Mouse (Mus musculus): ENCODE measurements around the gene Tas2r115. TPM values are rescaled to one million over a fixed set of nuclear protein-coding genes. Genes with fewer than 3 reads are reported as not detected.
"Not testable (repeated sequence)": the region's sequence is repeated elsewhere in the genome, so short reads cannot be mapped to it uniquely, and the experiment has no call there.

Gene Tas2r115
- total and polyA plus RNA-seq, 3 experiments: not detected

DNA sequence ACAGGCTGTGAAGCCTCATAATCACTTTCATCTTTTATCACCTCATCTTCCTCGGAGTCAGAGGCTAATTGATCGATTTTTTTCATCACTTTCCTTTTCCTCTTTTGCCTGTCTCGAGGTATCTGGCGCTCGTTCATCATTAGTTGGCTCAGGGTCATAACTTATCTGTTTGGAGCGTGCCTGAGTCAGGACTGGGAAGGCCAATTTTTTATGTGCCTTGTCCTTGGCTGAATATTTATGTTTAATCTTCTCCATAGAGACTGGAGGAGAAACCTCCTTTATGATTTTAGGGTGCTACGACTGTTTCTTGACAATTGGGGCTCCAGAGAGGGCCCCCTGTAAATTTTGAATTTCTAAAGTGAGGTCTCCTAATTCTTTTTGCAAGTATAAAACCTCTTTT, 46.2 kb downstream of the Tas2r115 start:
- H3K4me3 ChIP-seq (ENCODE audit: control insufficient read depth in 1 of 2, insufficient read depth in 1 of 2, low read depth in 2 of 2, low read length in 2 of 2); H3K27ac ChIP-seq (ENCODE audit: control insufficient read depth, low read depth, low read length); H3K4me1 ChIP-seq (ENCODE audit: control insufficient read depth in 1 of 2, insufficient read depth in 2 of 2, low read length in 2 of 2); DNase-seq (ENCODE audit: low read depth, low spot score); H3K27me3 ChIP-seq (ENCODE audit: control insufficient read depth in 1 of 2, insufficient read depth in 2 of 2, low read length in 2 of 2); H3K36me3 ChIP-seq (ENCODE audit: control insufficient read depth in 1 of 2, insufficient read depth in 2 of 2, low read length in 2 of 2); H3K9me3 ChIP-seq (replicated peaks; ENCODE audit: insufficient read depth, low read length); H3K9ac ChIP-seq (ENCODE audit: control insufficient read depth, low read depth, low read length, poor library complexity, severe bottlenecking); H3K79me2 ChIP-seq (ENCODE audit: control insufficient read depth, insufficient read depth, low read length, poor library complexity): not testable (repeated sequence)

Other genes with a start within 250 kb of the Tas2r115 start
- not detected in 2 replicates for gene Prh1, start 168.2 kb downstream of the Tas2r115 start, total RNA-seq (2012; rRNA removed)
- not detected for gene Prh1, start 168.2 kb downstream of the Tas2r115 start, polyA plus RNA-seq (2012; ENCODE audit: insufficient read depth in 1 of 2, insufficient read length in 2 of 2, low read depth in 1 of 2, low replicate concordance in 2 of 2, missing spikeins in 1 of 2)
- not detected in 2 replicates for gene Prp2, start 142.1 kb downstream of the Tas2r115 start, total RNA-seq (2012; rRNA removed)
- not detected for gene Prp2, start 142.1 kb downstream of the Tas2r115 start, polyA plus RNA-seq (2012; ENCODE audit: insufficient read depth in 1 of 2, insufficient read length in 2 of 2, low read depth in 1 of 2, low replicate concordance in 2 of 2, missing spikeins in 1 of 2)
- gene A630073D07Rik, start 86.5 kb downstream of the Tas2r115 start, total RNA-seq (2012; rRNA removed): not detected in 2 replicates
- gene A630073D07Rik, start 86.5 kb downstream of the Tas2r115 start, polyA plus RNA-seq (2012; ENCODE audit: insufficient read depth in 1 of 2, insufficient read length in 2 of 2, low read depth in 1 of 2, low replicate concordance in 2 of 2, missing spikeins in 1 of 2): not detected
- not detected in 2 replicates for gene Tas2r120, start 81.1 kb downstream of the Tas2r115 start, total RNA-seq (2012; rRNA removed)
- not detected for gene Tas2r120, start 81.1 kb downstream of the Tas2r115 start, polyA plus RNA-seq (2012; ENCODE audit: insufficient read depth in 1 of 2, insufficient read length in 2 of 2, low read depth in 1 of 2, low replicate concordance in 2 of 2, missing spikeins in 1 of 2)
- gene Tas2r121, start 37.0 kb downstream of the Tas2r115 start, total RNA-seq (2012; rRNA removed): not detected in 2 replicates
- gene Tas2r121, start 37.0 kb downstream of the Tas2r115 start, polyA plus RNA-seq (2012; ENCODE audit: insufficient read depth in 1 of 2, insufficient read length in 2 of 2, low read depth in 1 of 2, low replicate concordance in 2 of 2, missing spikeins in 1 of 2): not detected
- gene Tas2r122, start 26.1 kb downstream of the Tas2r115 start, total RNA-seq (2012; rRNA removed): not detected in 2 replicates
- not detected for gene Tas2r122, start 26.1 kb downstream of the Tas2r115 start, polyA plus RNA-seq (2012; ENCODE audit: insufficient read depth in 1 of 2, insufficient read length in 2 of 2, low read depth in 1 of 2, low replicate concordance in 2 of 2, missing spikeins in 1 of 2)
- not detected in 2 replicates for gene Tas2r124, start 16.7 kb upstream of the Tas2r115 start, total RNA-seq (2012; rRNA removed)
- gene Tas2r124, start 16.7 kb upstream of the Tas2r115 start, polyA plus RNA-seq (2012; ENCODE audit: insufficient read depth in 1 of 2, insufficient read length in 2 of 2, low read depth in 1 of 2, low replicate concordance in 2 of 2, missing spikeins in 1 of 2): not detected
- not detected in 2 replicates for gene Tas2r102, start 24.1 kb upstream of the Tas2r115 start, total RNA-seq (2012; rRNA removed)
- gene Tas2r102, start 24.1 kb upstream of the Tas2r115 start, polyA plus RNA-seq (2012; ENCODE audit: insufficient read depth in 1 of 2, insufficient read length in 2 of 2, low read depth in 1 of 2, low replicate concordance in 2 of 2, missing spikeins in 1 of 2): not detected
- gene Tas2r136, start 40.1 kb upstream of the Tas2r115 start, total RNA-seq (2012; rRNA removed): not detected in 2 replicates
- gene Tas2r136, start 40.1 kb upstream of the Tas2r115 start, polyA plus RNA-seq (2012; ENCODE audit: insufficient read depth in 1 of 2, insufficient read length in 2 of 2, low read depth in 1 of 2, low replicate concordance in 2 of 2, missing spikeins in 1 of 2): not detected
- gene Tas2r117, start 64.8 kb upstream of the Tas2r115 start, total RNA-seq (2012; rRNA removed): not detected in 2 replicates
- gene Tas2r117, start 64.8 kb upstream of the Tas2r115 start, polyA plus RNA-seq (2012; ENCODE audit: insufficient read depth in 1 of 2, insufficient read length in 2 of 2, low read depth in 1 of 2, low replicate concordance in 2 of 2, missing spikeins in 1 of 2): not detected
- gene Tas2r123, start 109.1 kb upstream of the Tas2r115 start, total RNA-seq (2012; rRNA removed): not detected in 2 replicates
- not detected for gene Tas2r123, start 109.1 kb upstream of the Tas2r115 start, polyA plus RNA-seq (2012; ENCODE audit: insufficient read depth in 1 of 2, insufficient read length in 2 of 2, low read depth in 1 of 2, low replicate concordance in 2 of 2, missing spikeins in 1 of 2)
- gene Tas2r116, start 117.4 kb upstream of the Tas2r115 start, total RNA-seq (2012; rRNA removed): not detected in 2 replicates
- gene Tas2r116, start 117.4 kb upstream of the Tas2r115 start, polyA plus RNA-seq (2012; ENCODE audit: insufficient read depth in 1 of 2, insufficient read length in 2 of 2, low read depth in 1 of 2, low replicate concordance in 2 of 2, missing spikeins in 1 of 2): not detected
- gene Tas2r110, start 130.0 kb upstream of the Tas2r115 start, total RNA-seq (2012; rRNA removed): not detected in 2 replicates
- not detected for gene Tas2r110, start 130.0 kb upstream of the Tas2r115 start, polyA plus RNA-seq (2012; ENCODE audit: insufficient read depth in 1 of 2, insufficient read length in 2 of 2, low read depth in 1 of 2, low replicate concordance in 2 of 2, missing spikeins in 1 of 2)
- gene Tas2r113, start 155.0 kb upstream of the Tas2r115 start, total RNA-seq (2012; rRNA removed): not detected in 2 replicates
- not detected for gene Tas2r113, start 155.0 kb upstream of the Tas2r115 start, polyA plus RNA-seq (2012; ENCODE audit: insufficient read depth in 1 of 2, insufficient read length in 2 of 2, low read depth in 1 of 2, low replicate concordance in 2 of 2, missing spikeins in 1 of 2)
- gene Tas2r125, start 171.6 kb upstream of the Tas2r115 start, total RNA-seq (2012; rRNA removed): not detected in 2 replicates
- gene Tas2r125, start 171.6 kb upstream of the Tas2r115 start, polyA plus RNA-seq (2012; ENCODE audit: insufficient read depth in 1 of 2, insufficient read length in 2 of 2, low read depth in 1 of 2, low replicate concordance in 2 of 2, missing spikeins in 1 of 2): not detected
- gene Tas2r129, start 213.1 kb upstream of the Tas2r115 start, total RNA-seq (2012; rRNA removed): not detected in 2 replicates
- not detected for gene Tas2r129, start 213.1 kb upstream of the Tas2r115 start, polyA plus RNA-seq (2012; ENCODE audit: insufficient read depth in 1 of 2, insufficient read length in 2 of 2, low read depth in 1 of 2, low replicate concordance in 2 of 2, missing spikeins in 1 of 2)
- gene Tas2r131, start 219.9 kb upstream of the Tas2r115 start, total RNA-seq (2012; rRNA removed): not detected in 2 replicates
- not detected for gene Tas2r131, start 219.9 kb upstream of the Tas2r115 start, polyA plus RNA-seq (2012; ENCODE audit: insufficient read depth in 1 of 2, insufficient read length in 2 of 2, low read depth in 1 of 2, low replicate concordance in 2 of 2, missing spikeins in 1 of 2)
- not detected in 2 replicates for gene Tas2r109, start 242.9 kb upstream of the Tas2r115 start, total RNA-seq (2012; rRNA removed)
- gene Tas2r109, start 242.9 kb upstream of the Tas2r115 start, polyA plus RNA-seq (2012; ENCODE audit: insufficient read depth in 1 of 2, insufficient read length in 2 of 2, low read depth in 1 of 2, low replicate concordance in 2 of 2, missing spikeins in 1 of 2): not detected

All from MEL (cell line).